Mouse (Mus musculus): ENCODE data around the gene Eif2b3. TPM values are rescaled to one million over a fixed set of nuclear protein-coding genes. Genes with fewer than 3 reads are reported as not detected.

Gene Eif2b3
- polyA plus RNA-seq, 1 experiment from 2014 or later: 69.9 TPM

- no peak overlapping the region for H3K4me2 ChIP-seq
- no peak overlapping the region for H3K4me3 ChIP-seq (ENCODE audit: low read depth, low read length)
- H3K9ac ChIP-seq (ENCODE audit: low read depth, low read length): no peak overlapping the region
- no peak for ATAC-seq (replicated peaks; ENCODE audit: low FRiP score)
- no peaks in the 10 kb centered on the region for H3K27me3 ChIP-seq (replicated peaks; ENCODE audit: control insufficient read depth, insufficient read depth, low read length)
- H3K36me3 ChIP-seq (ENCODE audit: control insufficient read depth, insufficient read depth, low read length): no peaks in the 10 kb centered on the region
- no peak for DNase-seq (ENCODE audit: low spot score)
- no peaks in the 10 kb centered on the region for H3K9me3 ChIP-seq (ENCODE audit: control insufficient read depth, low read length)
- H3K27ac ChIP-seq (ENCODE audit: low read depth, low read length): no peak overlapping the region
- WGBS: 86% methylated on average over 5 of the region's 5 CpGs
- H3K4me1 ChIP-seq (replicated peaks; ENCODE audit: control insufficient read depth, insufficient read depth, low read length): no peaks in the 10 kb centered on the region
Measured at GRCm38 (mm10) chr4:117010231-117010630, 9.0 kb upstream of the Eif2b3 start.

GRCm38 (mm10) chr4:117013596-117013995 lies 5.6 kb upstream of the Eif2b3 start:
- no peaks in the 10 kb centered on the region; the same call in 1 of the 2 replicates for H3K4me1 ChIP-seq (replicated peaks; ENCODE audit: control insufficient read depth, insufficient read depth, low read length)
- H3K4me3 ChIP-seq (ENCODE audit: low read depth, low read length): no peak overlapping the region
- no peak overlapping the region for H3K9ac ChIP-seq (ENCODE audit: low read depth, low read length)
- no peaks in the 10 kb centered on the region for H3K36me3 ChIP-seq (ENCODE audit: control insufficient read depth, insufficient read depth, low read length)
- H3K4me2 ChIP-seq: no peak overlapping the region
- ATAC-seq (replicated peaks; ENCODE audit: low FRiP score) (no peak), DNase-seq (ENCODE audit: low spot score) (no peak)
- no peaks in the 10 kb centered on the region for H3K27me3 ChIP-seq (replicated peaks; ENCODE audit: control insufficient read depth, insufficient read depth, low read length)
- H3K9me3 ChIP-seq (ENCODE audit: control insufficient read depth, low read length): no peaks in the 10 kb centered on the region
- no peak overlapping the region for H3K27ac ChIP-seq (ENCODE audit: low read depth, low read length)
- 84% methylated on average over 6 of the region's 6 CpGs for WGBS

DNA sequence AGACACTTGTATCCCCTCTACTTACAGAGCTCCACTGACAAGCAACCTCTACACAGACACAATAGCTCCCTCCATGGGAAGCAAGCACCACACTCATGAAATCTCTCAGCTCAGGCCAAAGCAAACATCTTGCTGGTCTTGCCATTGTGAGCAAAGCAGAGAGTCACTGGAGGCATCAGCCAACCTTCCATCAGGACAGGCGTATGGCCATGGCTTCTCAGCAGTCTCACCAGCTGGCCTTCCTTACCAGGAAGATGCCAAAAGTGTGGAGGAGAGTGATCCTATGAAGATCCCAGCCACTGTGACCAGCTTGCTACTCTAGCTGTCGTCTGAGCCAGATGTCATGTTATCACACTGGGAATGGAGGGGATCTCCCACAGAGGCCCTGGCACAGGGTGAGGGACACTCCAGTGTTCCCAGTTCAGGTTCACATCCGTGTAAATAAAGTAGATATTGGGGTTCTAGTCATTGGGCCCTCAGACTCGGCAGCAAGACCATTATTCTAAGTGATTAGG lies 4.2 kb upstream of the Eif2b3 start:
- no peak overlapping the region for H3K4me3 ChIP-seq (ENCODE audit: low read depth, low read length)
- DNase-seq (ENCODE audit: low spot score): no peak
- H3K4me1 ChIP-seq (replicated peaks; ENCODE audit: control insufficient read depth, insufficient read depth, low read length): peaks cover under 1% of the 10 kb centered on the region
- H3K9me3 ChIP-seq (ENCODE audit: control insufficient read depth, low read length): no peaks in the 10 kb centered on the region
- no peak for ATAC-seq (replicated peaks; ENCODE audit: low FRiP score)
- no peak overlapping the region for H3K9ac ChIP-seq (ENCODE audit: low read depth, low read length)
- H3K4me2 ChIP-seq: no peak overlapping the region
- no peaks in the 10 kb centered on the region for H3K27me3 ChIP-seq (replicated peaks; ENCODE audit: control insufficient read depth, insufficient read depth, low read length)
- no peaks in the 10 kb centered on the region for H3K36me3 ChIP-seq (ENCODE audit: control insufficient read depth, insufficient read depth, low read length)
- H3K27ac ChIP-seq (ENCODE audit: low read depth, low read length): no peak overlapping the region
- WGBS: 65% methylated on average over 4 of the region's 4 CpGs

- 89% methylated on average over 2 of the region's 2 CpGs for WGBS
- H3K9ac ChIP-seq (ENCODE audit: low read depth, low read length): no peak overlapping the region
- H3K4me2 ChIP-seq: no peak overlapping the region
- H3K36me3 ChIP-seq (ENCODE audit: control insufficient read depth, insufficient read depth, low read length): peaks cover 5% of the 10 kb centered on the region
- peaks cover 10% of the 10 kb centered on the region for H3K4me1 ChIP-seq (replicated peaks; ENCODE audit: control insufficient read depth, insufficient read depth, low read length)
- H3K27me3 ChIP-seq (replicated peaks; ENCODE audit: control insufficient read depth, insufficient read depth, low read length): no peaks in the 10 kb centered on the region
- H3K27ac ChIP-seq (ENCODE audit: low read depth, low read length): no peak overlapping the region
- H3K9me3 ChIP-seq (ENCODE audit: control insufficient read depth, low read length): no peaks in the 10 kb centered on the region
- DNase-seq (ENCODE audit: low spot score): no peak
- H3K4me3 ChIP-seq (ENCODE audit: low read depth, low read length): no peak overlapping the region
- ATAC-seq (replicated peaks; ENCODE audit: low FRiP score): no peak
Measured at GRCm38 (mm10) chr4:117017738-117018137, 1.5 kb upstream of the Eif2b3 start.

DNA sequence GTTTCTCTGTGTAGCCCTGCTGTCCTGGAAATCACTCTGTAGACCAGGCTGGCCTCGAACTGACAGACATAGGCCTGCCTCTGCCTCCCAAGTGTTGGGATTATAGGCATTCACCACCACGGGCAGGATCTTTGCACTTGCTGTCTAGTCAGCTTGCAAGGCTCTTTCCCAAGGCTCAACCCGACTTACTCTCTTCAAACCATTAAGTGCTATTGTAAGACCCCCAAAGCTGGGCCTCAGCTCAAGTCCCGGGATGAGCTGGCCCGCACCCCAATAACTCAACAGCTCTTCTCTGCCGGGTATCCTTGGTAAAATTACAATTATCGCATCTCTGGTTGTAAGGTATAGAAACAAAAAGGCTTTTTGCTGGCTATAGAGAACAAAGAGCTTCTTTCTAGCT lies 875 bp upstream of the Eif2b3 start:
- no peak overlapping the region for H3K4me2 ChIP-seq
- no peaks in the 10 kb centered on the region for H3K9me3 ChIP-seq (ENCODE audit: control insufficient read depth, low read length)
- H3K27me3 ChIP-seq (replicated peaks; ENCODE audit: control insufficient read depth, insufficient read depth, low read length): no peaks in the 10 kb centered on the region
- peaks cover 13% of the 10 kb centered on the region for H3K4me1 ChIP-seq (replicated peaks; ENCODE audit: control insufficient read depth, insufficient read depth, low read length)
- DNase-seq (ENCODE audit: low spot score) (no peak), ATAC-seq (replicated peaks; ENCODE audit: low FRiP score) (no peak)
- H3K9ac ChIP-seq (ENCODE audit: low read depth, low read length): no peak overlapping the region
- H3K27ac ChIP-seq (ENCODE audit: low read depth, low read length): no peak overlapping the region
- H3K4me3 ChIP-seq (ENCODE audit: low read depth, low read length): no peak overlapping the region
- WGBS: 91% methylated on average over 7 of the region's 7 CpGs
- peaks cover 8% of the 10 kb centered on the region for H3K36me3 ChIP-seq (ENCODE audit: control insufficient read depth, insufficient read depth, low read length)

DNA sequence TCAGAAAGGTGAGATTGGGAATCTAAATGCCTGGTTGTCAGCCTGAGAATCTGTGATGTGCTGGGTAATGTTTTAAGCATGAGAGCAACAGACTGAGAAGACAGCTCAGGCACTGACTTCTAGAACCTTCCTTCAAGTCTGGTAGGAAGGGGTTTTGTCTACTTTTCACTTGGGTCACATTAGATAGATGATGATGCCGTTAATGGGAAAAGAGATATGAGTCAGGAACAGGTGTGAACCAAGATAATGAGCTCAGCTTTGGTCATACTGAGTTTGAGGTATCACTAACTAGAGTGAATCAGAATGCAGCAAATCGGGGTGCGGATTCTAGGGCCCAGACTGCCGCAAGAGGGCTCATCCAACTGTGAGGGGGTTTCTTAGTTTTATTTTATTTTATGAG lies 4.3 kb downstream of the Eif2b3 start:
- no peaks in the 10 kb centered on the region for H3K9me3 ChIP-seq (ENCODE audit: control insufficient read depth, low read length)
- no peak overlapping the region for H3K27ac ChIP-seq (ENCODE audit: low read depth, low read length)
- peaks cover 14% of the 10 kb centered on the region for H3K4me1 ChIP-seq (replicated peaks; ENCODE audit: control insufficient read depth, insufficient read depth, low read length)
- no peak overlapping the region for H3K4me2 ChIP-seq
- peaks cover 8% of the 10 kb centered on the region for H3K36me3 ChIP-seq (ENCODE audit: control insufficient read depth, insufficient read depth, low read length)
- no peak overlapping the region for H3K4me3 ChIP-seq (ENCODE audit: low read depth, low read length)
- DNase-seq (ENCODE audit: low spot score) (no peak), ATAC-seq (replicated peaks; ENCODE audit: low FRiP score) (no peak)
- 84% methylated on average over 4 of the region's 4 CpGs for WGBS
- H3K27me3 ChIP-seq (replicated peaks; ENCODE audit: control insufficient read depth, insufficient read depth, low read length): no peaks in the 10 kb centered on the region
- H3K9ac ChIP-seq (ENCODE audit: low read depth, low read length): no peak overlapping the region

- H3K4me1 ChIP-seq (replicated peaks; ENCODE audit: control insufficient read depth, insufficient read depth, low read length): no peaks in the 10 kb centered on the region
- no peak overlapping the region for H3K4me3 ChIP-seq (ENCODE audit: low read depth, low read length)
- no peak overlapping the region for H3K4me2 ChIP-seq
- H3K9me3 ChIP-seq (ENCODE audit: control insufficient read depth, low read length): no peaks in the 10 kb centered on the region
- peaks cover 5% of the 10 kb centered on the region for H3K36me3 ChIP-seq (ENCODE audit: control insufficient read depth, insufficient read depth, low read length)
- no peak overlapping the region for H3K9ac ChIP-seq (ENCODE audit: low read depth, low read length)
- WGBS: 83% methylated on average over 1 of the region's 1 CpGs
- H3K27ac ChIP-seq (ENCODE audit: low read depth, low read length): no peak overlapping the region
- DNase-seq (ENCODE audit: low spot score): no peak
- ATAC-seq (replicated peaks; ENCODE audit: low FRiP score): no peak
- no peaks in the 10 kb centered on the region for H3K27me3 ChIP-seq (replicated peaks; ENCODE audit: control insufficient read depth, insufficient read depth, low read length)
Measured at GRCm38 (mm10) chr4:117031105-117031504, 11.9 kb downstream of the Eif2b3 start.

- WGBS: 76% methylated on average over 9 of the region's 9 CpGs
- no peak for DNase-seq (ENCODE audit: low spot score)
Measured at GRCm38 (mm10) chr4:117039925-117040687, 20.9 kb downstream of the Eif2b3 start.

GRCm38 (mm10) chr4:117040791-117041190 lies 21.6 kb downstream of the Eif2b3 start:
- H3K27ac ChIP-seq (ENCODE audit: low read depth, low read length): no peak overlapping the region
- H3K27me3 ChIP-seq (replicated peaks; ENCODE audit: control insufficient read depth, insufficient read depth, low read length): no peaks in the 10 kb centered on the region
- WGBS: 74% methylated on average over 1 of the region's 1 CpGs
- H3K4me3 ChIP-seq (ENCODE audit: low read depth, low read length): no peak overlapping the region
- peaks cover 3% of the 10 kb centered on the region; the same call in 1 of the 2 replicates for H3K36me3 ChIP-seq (ENCODE audit: control insufficient read depth, insufficient read depth, low read length)
- DNase-seq (ENCODE audit: low spot score): no peak
- H3K4me2 ChIP-seq: no peak overlapping the region
- no peak for ATAC-seq (replicated peaks; ENCODE audit: low FRiP score)
- no peaks in the 10 kb centered on the region for H3K4me1 ChIP-seq (replicated peaks; ENCODE audit: control insufficient read depth, insufficient read depth, low read length)
- no peak overlapping the region for H3K9ac ChIP-seq (ENCODE audit: low read depth, low read length)
- H3K9me3 ChIP-seq (ENCODE audit: control insufficient read depth, low read length): no peaks in the 10 kb centered on the region

More at GRCm38 (mm10) chr4:117039925-117040687, 20.9 kb downstream of the Eif2b3 start:
- Histone ChIP-seq H3K4me2 (no peak overlapping the region), H3K36me3 (ENCODE audit: control insufficient read depth, insufficient read depth, low read length) (peaks cover 3% of the 10 kb centered on the region; the same call in 1 of the 2 replicates), H3K9ac (ENCODE audit: low read depth, low read length) (no peak overlapping the region), H3K27me3 (replicated peaks; ENCODE audit: control insufficient read depth, insufficient read depth, low read length) (no peaks in the 10 kb centered on the region), H3K4me1 (replicated peaks; ENCODE audit: control insufficient read depth, insufficient read depth, low read length) (no peaks in the 10 kb centered on the region), H3K9me3 (ENCODE audit: control insufficient read depth, low read length) (no peaks in the 10 kb centered on the region), H3K27ac (ENCODE audit: low read depth, low read length) (no peak overlapping the region), H3K4me3 (ENCODE audit: low read depth, low read length) (no peak overlapping the region)
- ATAC-seq (replicated peaks; ENCODE audit: low FRiP score): no peak

Data from liver, embryonic 11.5 days (tissue).